ENCODE assay signal across 18 mouse cellular contexts in genomic region chr6:85222551-85222950, GRCm38 (mm10). TPM values are rescaled to one million over a fixed set of nuclear protein-coding genes. Genes with fewer than 3 reads are reported as not detected.
"Had no signal": no experiment of that assay in that cellular context is flagged by ENCODE, and none has a peak within 500 bp of the region (broad histone marks: within the 10 kb centered on the region; RNA-seq: fewer than 3 reads in every experiment).

No protein-coding gene starts in this region.

- H3K4me2 ChIP-seq: limb, embryonic 13.5 days; liver, embryonic 15.5 days; midbrain, embryonic 13.5 days; neural tube, embryonic 15.5 days had no signal

- DNase-seq: layer of hippocampus, adult 9-11 months; layer of hippocampus, postnatal 36 days; left cerebral cortex, postnatal 4 days; lung, adult 2 months; lung, postnatal 36 days; right cerebral cortex, adult 18-20 months; right cerebral cortex, postnatal 25 days; thymus, postnatal 14 days had no signal

- H3K36me3 ChIP-seq: limb, embryonic 13.5 days; liver, embryonic 15.5 days; midbrain, embryonic 13.5 days; neural tube, embryonic 15.5 days had no signal

- H3K27ac ChIP-seq: limb, embryonic 13.5 days; liver, embryonic 15.5 days; midbrain, embryonic 13.5 days; neural tube, embryonic 15.5 days; stomach, postnatal 0 days had no signal

- H3K9ac ChIP-seq: limb, embryonic 13.5 days; liver, embryonic 15.5 days; midbrain, embryonic 13.5 days; neural tube, embryonic 15.5 days had no signal

- H3K27me3 ChIP-seq: limb, embryonic 13.5 days; liver, embryonic 15.5 days; midbrain, embryonic 13.5 days; neural tube, embryonic 15.5 days had no signal

- ATAC-seq: lung, postnatal 0 days; midbrain, embryonic 13.5 days had no signal

- H3K4me3 ChIP-seq: limb, embryonic 13.5 days; liver, embryonic 15.5 days; midbrain, embryonic 13.5 days; myocyte; neural tube, embryonic 15.5 days had no signal

- H3K9me3 ChIP-seq: limb, embryonic 13.5 days; liver, embryonic 15.5 days; midbrain, embryonic 13.5 days; neural tube, embryonic 15.5 days had no signal

- H3K4me1 ChIP-seq: liver, embryonic 15.5 days had no signal

RNA-seq across cellular contexts. Expression of gene Emx1, which starts 35.3 kb away (rescaled TPM):
- total RNA-seq: liver, adult 2 months; megakaryocyte progenitor cell, adult 5-6 weeks had no signal
- polyA plus RNA-seq: liver, adult 2 months; liver, embryonic 15.5 days; lung, adult 2 months; lung, postnatal 0 days; myocyte; neural tube, embryonic 11.5 days; neural tube, embryonic 15.5 days; stomach, postnatal 0 days had no signal
